22 mouse cellular contexts compared by ENCODE assay signal in genomic region chr2:93565647-93566046, GRCm38 (mm10). TPM values are rescaled to one million over a fixed set of nuclear protein-coding genes. Genes with fewer than 3 reads are reported as not detected.
DNase-seq lines count a peak whose midpoint lies in the region; ATAC-seq lines count a peak whose summit lies in the region.
"Had no signal": no experiment of that assay in that cellular context is flagged by ENCODE, and none has a peak within 500 bp of the region (broad histone marks: within the 10 kb centered on the region; RNA-seq: fewer than 3 reads in every experiment).

No protein-coding gene starts in this region.

- no peak for ATAC-seq in forebrain, embryonic 15.5 days (replicated peaks)
- no peak for ATAC-seq in embryonic facial prominence, embryonic 11.5 days (replicated peaks; ENCODE audit: insufficient number of reproducible peaks, low FRiP score, low TSS enrichment, low read depth)
- ATAC-seq in hindbrain, embryonic 13.5 days (ENCODE audit: low FRiP score): no peak
- no peak for ATAC-seq in hindbrain, embryonic 11.5 days (ENCODE audit: low FRiP score)
- ATAC-seq: CD4-positive, CD25-positive, alpha-beta regulatory T cell, adult 4 months had no signal

- peaks cover 39% of the 10 kb centered on the region for H3K4me1 ChIP-seq in forebrain, embryonic 10.5 days
- no peaks in the 10 kb centered on the region for H3K4me1 ChIP-seq in forebrain, embryonic 15.5 days
- peaks cover 2% of the 10 kb centered on the region; the same call in 1 of the 2 replicates for H3K4me1 ChIP-seq in embryonic facial prominence, embryonic 11.5 days (ENCODE audit: control insufficient read depth, insufficient read depth, low read length)
- peaks cover 6% of the 10 kb centered on the region; the same call in 1 of the 2 replicates for H3K4me1 ChIP-seq in hindbrain, embryonic 13.5 days (replicated peaks)
- H3K4me1 ChIP-seq in hindbrain, embryonic 11.5 days (replicated peaks; ENCODE audit: control insufficient read depth, insufficient read depth, low read length): peaks cover 4% of the 10 kb centered on the region; the same call in 1 of the 2 replicates

- H3K9ac ChIP-seq in forebrain, embryonic 15.5 days (replicated peaks): no peak overlapping the region
- no peak overlapping the region for H3K9ac ChIP-seq in embryonic facial prominence, embryonic 11.5 days (replicated peaks; ENCODE audit: low read length)
- H3K9ac ChIP-seq in hindbrain, embryonic 13.5 days: no peak overlapping the region
- no peak overlapping the region for H3K9ac ChIP-seq in hindbrain, embryonic 11.5 days (ENCODE audit: low read depth, low read length)

- no peaks in the 10 kb centered on the region for H3K27me3 ChIP-seq in forebrain, embryonic 10.5 days (ENCODE audit: poor library complexity, severe bottlenecking)
- H3K27me3 ChIP-seq in forebrain, embryonic 15.5 days: no peaks in the 10 kb centered on the region
- H3K27me3 ChIP-seq in embryonic facial prominence, embryonic 11.5 days (ENCODE audit: control insufficient read depth, insufficient read depth, low read length): no peaks in the 10 kb centered on the region
- no peaks in the 10 kb centered on the region for H3K27me3 ChIP-seq in hindbrain, embryonic 13.5 days
- H3K27me3 ChIP-seq in hindbrain, embryonic 11.5 days (ENCODE audit: control insufficient read depth, insufficient read depth, low read length): no peaks in the 10 kb centered on the region

- peak overlapping the region; percentile 61 for H3K27ac ChIP-seq in forebrain, embryonic 10.5 days
- no peak overlapping the region for H3K27ac ChIP-seq in forebrain, embryonic 15.5 days (replicated peaks)
- H3K27ac ChIP-seq in embryonic facial prominence, embryonic 11.5 days (replicated peaks; ENCODE audit: low read depth, low read length): peak overlapping the region; percentile 38; the same call in 1 of the 2 replicates
- no peak overlapping the region for H3K27ac ChIP-seq in hindbrain, embryonic 13.5 days
- H3K27ac ChIP-seq in hindbrain, embryonic 11.5 days (ENCODE audit: low read depth, low read length): no peak overlapping the region

- no peaks in the 10 kb centered on the region for H3K9me3 ChIP-seq in forebrain, embryonic 10.5 days
- no peaks in the 10 kb centered on the region for H3K9me3 ChIP-seq in forebrain, embryonic 15.5 days
- H3K9me3 ChIP-seq in embryonic facial prominence, embryonic 11.5 days (replicated peaks; ENCODE audit: control insufficient read depth, low read length): no peaks in the 10 kb centered on the region
- no peaks in the 10 kb centered on the region for H3K9me3 ChIP-seq in hindbrain, embryonic 13.5 days
- no peaks in the 10 kb centered on the region for H3K9me3 ChIP-seq in hindbrain, embryonic 11.5 days (ENCODE audit: control insufficient read depth, low read length)

- no peak for DNase-seq in forebrain, embryonic 10.5 days (ENCODE audit: extremely low spot score, low spot score)
- peak; percentile 11 for DNase-seq in kidney, postnatal 4 days
- DNase-seq in kidney, postnatal 36 days: no peak
- DNase-seq in embryonic facial prominence, embryonic 11.5 days (ENCODE audit: low spot score): no peak
- DNase-seq in mesoderm, embryonic 11.5 days (ENCODE audit: low read depth, low spot score): peak; percentile 41
- DNase-seq in hindbrain, embryonic 11.5 days (ENCODE audit: low spot score): no peak
- DNase-seq: adrenal gland, postnatal 14 days; cerebellum, adult 11-12 months; cerebellum, postnatal 25 days; heart, postnatal 36 days; kidney, postnatal 10 days; lung, adult 18-20 months; lung, postnatal 36 days; right cerebral cortex, postnatal 4 days; thymus, postnatal 36 days had no signal

- no peak overlapping the region for H3K4me2 ChIP-seq in forebrain, embryonic 15.5 days (replicated peaks)
- no peak overlapping the region for H3K4me2 ChIP-seq in embryonic facial prominence, embryonic 11.5 days (ENCODE audit: low read depth, low read length)
- no peak overlapping the region for H3K4me2 ChIP-seq in hindbrain, embryonic 13.5 days
- H3K4me2 ChIP-seq in hindbrain, embryonic 11.5 days (replicated peaks; ENCODE audit: low read depth, low read length): no peak overlapping the region
- H3K4me2 ChIP-seq: liver, embryonic 11.5 days had no signal

- H3K36me3 ChIP-seq in forebrain, embryonic 10.5 days (replicated peaks): no peaks in the 10 kb centered on the region
- no peaks in the 10 kb centered on the region for H3K36me3 ChIP-seq in forebrain, embryonic 15.5 days
- no peaks in the 10 kb centered on the region for H3K36me3 ChIP-seq in embryonic facial prominence, embryonic 11.5 days (replicated peaks; ENCODE audit: control insufficient read depth, insufficient read depth, low read depth, low read length)
- H3K36me3 ChIP-seq in hindbrain, embryonic 13.5 days: no peaks in the 10 kb centered on the region
- H3K36me3 ChIP-seq in hindbrain, embryonic 11.5 days (ENCODE audit: control insufficient read depth, insufficient read depth, low read length): no peaks in the 10 kb centered on the region

- no peak overlapping the region for H3K4me3 ChIP-seq in forebrain, embryonic 10.5 days
- H3K4me3 ChIP-seq in forebrain, embryonic 15.5 days: no peak overlapping the region
- no peak overlapping the region for H3K4me3 ChIP-seq in embryonic facial prominence, embryonic 11.5 days (ENCODE audit: low read depth, low read length)
- H3K4me3 ChIP-seq in hindbrain, embryonic 13.5 days: no peak overlapping the region
- no peak overlapping the region for H3K4me3 ChIP-seq in hindbrain, embryonic 11.5 days (ENCODE audit: low read depth, low read length)

- WGBS in forebrain, embryonic 10.5 days: 43% methylated on average over 6 of the region's 6 CpGs
- WGBS in forebrain, embryonic 15.5 days: 52% methylated on average over 6 of the region's 6 CpGs
- WGBS in embryonic facial prominence, embryonic 11.5 days: 39% methylated on average over 6 of the region's 6 CpGs
- 58% methylated on average over 6 of the region's 6 CpGs for WGBS in hindbrain, embryonic 13.5 days
- WGBS in hindbrain, embryonic 11.5 days: 60% methylated on average over 6 of the region's 6 CpGs

RNA-seq across cellular contexts. Expression of gene Gm10803, which starts 5.3 kb away (rescaled TPM):
- not detected in 2 replicates for polyA plus RNA-seq in forebrain, embryonic 10.5 days (2016; fragmentation: Nextera tagmentation; extraction: Ambion mirVana)
- not detected in 2 replicates for polyA plus RNA-seq in forebrain, embryonic 15.5 days (2015; fragmentation: Nextera tagmentation; extraction: Ambion mirVana)
- polyA plus RNA-seq in embryonic facial prominence, embryonic 11.5 days (2014; fragmentation: Nextera tagmentation; extraction: Ambion mirVana): not detected in 2 replicates
- polyA plus RNA-seq in hindbrain, embryonic 13.5 days (2015; fragmentation: Nextera tagmentation; extraction: Ambion mirVana): not detected in 2 replicates
- not detected in 2 replicates for polyA plus RNA-seq in hindbrain, embryonic 11.5 days (2014; fragmentation: Nextera tagmentation; extraction: Ambion mirVana)
- polyA plus RNA-seq: CD4-positive, CD25-positive, alpha-beta regulatory T cell, adult 4 months; frontal cortex, adult 2 months; heart, embryonic 14.5 days; limb, embryonic 11.5 days; liver, embryonic 11.5 days had no signal

Comparison
In these comparisons a context has a peak if more than half of its experiments do, and no peak if none do; other contexts are left out.
1. DNase-seq: peak in kidney, postnatal 4 days (2 of 2) and mesoderm, embryonic 11.5 days (single experiment); none in forebrain, embryonic 10.5 days (single experiment), kidney, postnatal 36 days (0 of 2), embryonic facial prominence, embryonic 11.5 days (single experiment) and hindbrain, embryonic 11.5 days (single experiment).
2. H3K27ac ChIP-seq: peak in forebrain, embryonic 10.5 days (single experiment) and embryonic facial prominence, embryonic 11.5 days (single experiment); none in forebrain, embryonic 15.5 days (single experiment), hindbrain, embryonic 13.5 days (single experiment) and hindbrain, embryonic 11.5 days (single experiment).